Comparison of ENCODE assay signal across 11 mouse cellular contexts in genomic region chr2:122366039-122366438, GRCm38 (mm10). TPM values are rescaled to one million over a fixed set of nuclear protein-coding genes. Genes with fewer than 3 reads are reported as not detected.
DNase-seq lines count a peak whose midpoint lies in the region; ATAC-seq lines count a peak whose summit lies in the region.
"Had no signal": no experiment of that assay in that cellular context is flagged by ENCODE, and none has a peak within 500 bp of the region (broad histone marks: within the 10 kb centered on the region; RNA-seq: fewer than 3 reads in every experiment).

No protein-coding gene starts in this region.

- no peaks in the 10 kb centered on the region for H3K9me3 ChIP-seq in hindbrain, embryonic 10.5 days
- no peaks in the 10 kb centered on the region for H3K9me3 ChIP-seq in midbrain, embryonic 15.5 days

- peaks cover 54% of the 10 kb centered on the region for H3K4me1 ChIP-seq in hindbrain, embryonic 10.5 days (replicated peaks)
- H3K4me1 ChIP-seq in midbrain, embryonic 15.5 days, result peaks cover 29% of the 10 kb centered on the region

- DNase-seq in cerebellum, adult 11 months, result peak; percentile 97
- DNase-seq in cerebellum, adult 9-11 months, result peak; percentile 99
- DNase-seq in hindbrain, embryonic 10.5 days (ENCODE audit: low spot score), result no peak
- DNase-seq in spleen, adult 18-20 months, result no peak
- DNase-seq in embryo, embryonic 11 days, result no peak
- DNase-seq: adrenal gland, postnatal 36 days; lung, postnatal 14 days had no signal

- peak overlapping the region; percentile 68 for H3K4me2 ChIP-seq in midbrain, embryonic 15.5 days

- peak overlapping the region; percentile 96 for H3K4me3 ChIP-seq in hindbrain, embryonic 10.5 days
- H3K4me3 ChIP-seq in midbrain, embryonic 15.5 days, result peak overlapping the region; percentile 91; the same call in 1 of the 2 replicates

- WGBS in hindbrain, embryonic 10.5 days, result 74% methylated on average over 3 of the region's 3 CpGs
- 54% methylated on average over 3 of the region's 3 CpGs for WGBS in midbrain, embryonic 15.5 days

- H3K27me3 ChIP-seq in hindbrain, embryonic 10.5 days (ENCODE audit: insufficient read depth, poor library complexity, severe bottlenecking), result peaks cover 16% of the 10 kb centered on the region
- H3K27me3 ChIP-seq in midbrain, embryonic 15.5 days (replicated peaks), result no peaks in the 10 kb centered on the region

- no peak overlapping the region for H3K9ac ChIP-seq in midbrain, embryonic 15.5 days

- ATAC-seq in midbrain, embryonic 15.5 days (replicated peaks), result no peak
- no peak for ATAC-seq in megakaryocyte, adult 5-6 weeks (ENCODE audit: poor library complexity, severe bottlenecking)
- ATAC-seq: intestine, embryonic 16.5 days had no signal

- peak overlapping the region; percentile 98 for H3K27ac ChIP-seq in hindbrain, embryonic 10.5 days
- 0 out of 2 replicates have a peak overlapping the region, but pooled peaks have one; percentile 21 for H3K27ac ChIP-seq in midbrain, embryonic 15.5 days

- H3K36me3 ChIP-seq in hindbrain, embryonic 10.5 days, result peaks cover 42% of the 10 kb centered on the region
- H3K36me3 ChIP-seq in midbrain, embryonic 15.5 days (replicated peaks), result peaks cover 6% of the 10 kb centered on the region; the same call in 1 of the 2 replicates

RNA-seq across cellular contexts. Expression of gene Shf, which starts 2.9 kb away (rescaled TPM):
- 8.8 and 9.6 TPM in 2 replicates for polyA plus RNA-seq in hindbrain, embryonic 10.5 days (2016; fragmentation: Nextera tagmentation; extraction: Ambion mirVana)
- polyA plus RNA-seq in midbrain, embryonic 15.5 days (2015; fragmentation: Nextera tagmentation; extraction: Ambion mirVana), result 12.0 and 13.3 TPM in 2 replicates
- total RNA-seq in megakaryocyte, adult 5-6 weeks (2015), result 0.31 and 2.1 TPM in 2 replicates
- total RNA-seq in megakaryocyte, adult 5-6 weeks (2017), result 0.81 and 1.5 TPM in 2 replicates

RNA-seq across cellular contexts. Expression of gene Duox1, which starts 50.6 kb away (rescaled TPM):
- polyA plus RNA-seq in hindbrain, embryonic 10.5 days (2016; fragmentation: Nextera tagmentation; extraction: Ambion mirVana), result 0.04 TPM in 1 of 2 replicates, not detected in the other
- polyA plus RNA-seq in midbrain, embryonic 15.5 days (2015; fragmentation: Nextera tagmentation; extraction: Ambion mirVana), result 0.08 and 0.13 TPM in 2 replicates
- not detected in 2 replicates for total RNA-seq in megakaryocyte, adult 5-6 weeks (2015)
- total RNA-seq in megakaryocyte, adult 5-6 weeks (2017), result not detected in 2 replicates
- total RNA-seq: layer of hippocampus, postnatal 25 days had no signal

RNA-seq across cellular contexts. Expression of gene Duoxa1, which starts 52.5 kb away (rescaled TPM):
- polyA plus RNA-seq in hindbrain, embryonic 10.5 days (2016; fragmentation: Nextera tagmentation; extraction: Ambion mirVana), result not detected in 2 replicates
- 0.30 and 0.32 TPM in 2 replicates for polyA plus RNA-seq in midbrain, embryonic 15.5 days (2015; fragmentation: Nextera tagmentation; extraction: Ambion mirVana)
- not detected in 2 replicates for total RNA-seq in megakaryocyte, adult 5-6 weeks (2015)
- total RNA-seq in megakaryocyte, adult 5-6 weeks (2017), result not detected in 2 replicates
- total RNA-seq: adrenal gland, postnatal 36 days; layer of hippocampus, postnatal 25 days had no signal
- polyA plus RNA-seq: intestine, embryonic 16.5 days had no signal

Comparison
In these comparisons a context has a peak if more than half of its experiments do, and no peak if none do; other contexts are left out.
1. DNase-seq: peak in cerebellum, adult 11 months (single experiment) and cerebellum, adult 9-11 months (single experiment); none in hindbrain, embryonic 10.5 days (single experiment), spleen, adult 18-20 months (0 of 2) and embryo, embryonic 11 days (single experiment).